Mouse (Mus musculus) heart, embryonic 15.5 days (tissue): ENCODE measurements around the gene Gbgt1. TPM values are rescaled to one million over a fixed set of nuclear protein-coding genes. Genes with fewer than 3 reads are reported as not detected.
"Not testable (repeated sequence)": the region's sequence is repeated elsewhere in the genome, so short reads cannot be mapped to it uniquely, and the experiment has no call there.

Source experiments
- ATAC-seq: fragments of 200-750 bp; cut with Nextera tagmentation; replicated peaks from 2 replicates; pipeline ENCODE4 v1.8.0; 2017; ENCODE audit warnings: low read depth, moderate TSS enrichment; ENCODE audit not compliant: insufficient number of reproducible peaks, insufficient read depth, low FRiP score
- H3K27ac ChIP-seq: fragments of 300-500 bp; sonication (generic); 2 replicates; pipeline ENCODE4 v1.5.1; 2015; ENCODE audit warnings: mild to moderate bottlenecking, inconsistent platforms
- H3K27me3 ChIP-seq: fragments of 300-500 bp; sonication (generic); 2 replicates; pipeline ENCODE4 v1.6.1; 2015; ENCODE audit warnings: inconsistent platforms
- H3K36me3 ChIP-seq: fragments of 300-500 bp; sonication (generic); 2 replicates; pipeline ENCODE4 v1.6.1; 2015; ENCODE audit warnings: mild to moderate bottlenecking, inconsistent platforms
- H3K4me1 ChIP-seq: fragments of 300-500 bp; sonication (generic); replicated peaks from 2 replicates; pipeline ENCODE4 v1.6.1; 2015; ENCODE audit warnings: inconsistent platforms
- H3K4me2 ChIP-seq: fragments of 300-500 bp; sonication (generic); 2 replicates; pipeline ENCODE4 v1.6.1; 2015; ENCODE audit warnings: inconsistent platforms, mild to moderate bottlenecking, moderate library complexity
- H3K4me3 ChIP-seq: fragments of 300-500 bp; sonication (generic); 2 replicates; pipeline ENCODE4 v1.5.1; 2015; ENCODE audit warnings: mild to moderate bottlenecking, inconsistent platforms
- H3K9ac ChIP-seq: fragments of 300-500 bp; sonication (generic); 2 replicates; pipeline ENCODE4 v1.6.1; 2015; ENCODE audit warnings: mild to moderate bottlenecking, inconsistent platforms
- H3K9me3 ChIP-seq: fragments of 300-500 bp; sonication (generic); replicated peaks from 2 replicates; pipeline ENCODE4 v1.6.1; 2016; ENCODE audit warnings: inconsistent platforms
- WGBS: fragments of 180-500 bp; shearing (Covaris S2); methylation state at CpG from one replicate; pipeline ENCODE4 v1.1.7; 2015; ENCODE audit warnings: mixed read lengths; 5-methylcytosine and 5-hydroxymethylcytosine counted together
- polyA plus RNA-seq: library from polyadenylated mRNA; unstranded; fragments of >200 nt; fragmentation: Nextera tagmentation; extraction: Ambion mirVana; gene quantifications from 2 replicates; pipeline ENCODE4 v1.2.1, GENCODE M21; 2015

The Gbgt1 gene
- polyA plus RNA-seq, 1 experiment from 2014 or later: 0.67 TPM

DNA sequence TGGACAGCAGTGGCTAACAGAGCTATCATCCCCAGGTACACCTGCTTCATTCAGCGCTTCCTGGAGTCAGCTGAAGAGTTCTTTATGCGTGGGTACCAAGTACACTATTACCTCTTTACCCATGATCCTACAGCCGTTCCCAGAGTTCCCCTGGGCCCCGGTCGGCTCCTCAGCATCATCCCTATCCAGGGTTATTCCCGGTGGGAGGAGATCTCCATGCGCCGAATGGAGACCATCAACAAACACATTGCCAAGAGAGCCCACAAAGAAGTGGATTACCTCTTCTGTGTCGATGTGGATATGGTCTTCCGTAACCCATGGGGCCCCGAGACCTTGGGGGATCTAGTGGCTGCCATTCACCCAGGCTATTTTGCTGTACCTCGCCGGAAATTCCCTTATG is 8.0 kb downstream of the Gbgt1 start:
- H3K4me3 ChIP-seq: no peak overlapping the region
- WGBS: 87% methylated on average over 13 of the region's 13 CpGs
- no peak for ATAC-seq

GRCm38 (mm10) chr2:28505795-28506194 is 9.1 kb downstream of the Gbgt1 start, which contains the start of gene Gm10134:
Gm10134 (plus strand) TSS chr2:28506095.
- Histone ChIP-seq H3K27ac (no peak within 1 kb of the TSS), H3K9ac (no peak within 1 kb of the TSS), H3K4me3 (no peak within 1 kb of the TSS), H3K27me3 (0 out of 2 replicates have a peak, but pooled peaks cover 5% of the 10 kb centered on the region), H3K4me2 (no peak within 1 kb of the TSS), H3K9me3 (no peaks in the 10 kb centered on the region), H3K4me1 (no peaks in the 10 kb centered on the region), H3K36me3 (no peaks in the 10 kb centered on the region)
- ATAC-seq: no peak
- 71% methylated on average over 3 of the region's 3 CpGs for WGBS

More for the DNA sequence above, 8.0 kb downstream of the Gbgt1 start:
- Histone ChIP-seq H3K27me3 (0 out of 2 replicates have a peak, but pooled peaks cover 2% of the 10 kb centered on the region), H3K27ac (no peak overlapping the region), H3K4me2 (no peak overlapping the region), H3K4me1 (no peaks in the 10 kb centered on the region), H3K9ac (no peak overlapping the region), H3K9me3 (no peaks in the 10 kb centered on the region), H3K36me3 (no peaks in the 10 kb centered on the region)

- H3K27me3 ChIP-seq: peaks cover 9% of the 10 kb centered on the region; the same call in 1 of the 2 replicates
- H3K27ac ChIP-seq: no peak overlapping the region
- H3K36me3 ChIP-seq: no peaks in the 10 kb centered on the region
- H3K4me1 ChIP-seq: no peaks in the 10 kb centered on the region
- H3K4me2 ChIP-seq: no peak overlapping the region
- H3K9me3 ChIP-seq: no peaks in the 10 kb centered on the region
- 81% methylated on average over 6 of the region's 6 CpGs for WGBS
- no peak for ATAC-seq
- H3K4me3 ChIP-seq: no peak overlapping the region
- no peak overlapping the region for H3K9ac ChIP-seq
Observed at GRCm38 (mm10) chr2:28506291-28506690, 9.6 kb downstream of the Gbgt1 start.

DNA sequence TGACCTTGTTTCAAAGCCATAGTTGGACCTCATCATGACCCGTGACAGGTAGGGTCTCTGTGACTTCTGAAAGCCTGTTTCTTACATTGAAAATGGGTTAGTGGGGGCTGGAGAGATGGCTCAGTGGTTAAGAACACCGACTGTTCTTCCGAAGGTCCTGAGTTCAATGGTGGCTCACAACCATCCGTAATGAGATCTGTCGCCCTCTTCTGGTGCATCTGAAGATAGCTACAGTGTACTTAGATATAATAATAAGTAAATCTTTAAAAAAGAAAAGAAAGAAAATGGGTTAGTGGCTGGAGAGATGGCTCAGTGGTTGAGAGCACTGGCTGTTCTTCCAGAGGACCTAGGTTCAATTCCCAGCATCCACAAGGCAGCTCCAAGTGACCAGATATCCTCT is 14.9 kb downstream of the Gbgt1 start:
- H3K27me3 ChIP-seq: peaks cover 17% of the 10 kb centered on the region; the same call in 1 of the 2 replicates
- H3K4me2 ChIP-seq, H3K4me3 ChIP-seq, ATAC-seq, H3K36me3 ChIP-seq, H3K9me3 ChIP-seq, H3K27ac ChIP-seq, H3K9ac ChIP-seq: not testable (repeated sequence)
- 47% methylated on average over 5 of the region's 5 CpGs for WGBS
- peaks cover 16% of the 10 kb centered on the region for H3K4me1 ChIP-seq

- Histone ChIP-seq H3K27ac (no peak within 1 kb of the TSS), H3K9me3 (no peaks in the 10 kb centered on the region), H3K4me1 (peaks cover 22% of the 10 kb centered on the region), H3K27me3 (peaks cover 17% of the 10 kb centered on the region; the same call in 1 of the 2 replicates), H3K4me2 (peak within 1 kb of the TSS; percentile 99), H3K4me3 (peak within 1 kb of the TSS; percentile 72), H3K36me3 (no peaks in the 10 kb centered on the region), H3K9ac (peak within 1 kb of the TSS; percentile 79)
- WGBS: under 1% methylated on average over 50 of the region's 71 CpGs
- ATAC-seq: peak; percentile 69
Observed at GRCm38 (mm10) chr2:28512798-28513401, 16.2 kb downstream of the Gbgt1 start, which contains the start of gene Ralgds. Ralgds (plus strand) TSS chr2:28513125.

DNA sequence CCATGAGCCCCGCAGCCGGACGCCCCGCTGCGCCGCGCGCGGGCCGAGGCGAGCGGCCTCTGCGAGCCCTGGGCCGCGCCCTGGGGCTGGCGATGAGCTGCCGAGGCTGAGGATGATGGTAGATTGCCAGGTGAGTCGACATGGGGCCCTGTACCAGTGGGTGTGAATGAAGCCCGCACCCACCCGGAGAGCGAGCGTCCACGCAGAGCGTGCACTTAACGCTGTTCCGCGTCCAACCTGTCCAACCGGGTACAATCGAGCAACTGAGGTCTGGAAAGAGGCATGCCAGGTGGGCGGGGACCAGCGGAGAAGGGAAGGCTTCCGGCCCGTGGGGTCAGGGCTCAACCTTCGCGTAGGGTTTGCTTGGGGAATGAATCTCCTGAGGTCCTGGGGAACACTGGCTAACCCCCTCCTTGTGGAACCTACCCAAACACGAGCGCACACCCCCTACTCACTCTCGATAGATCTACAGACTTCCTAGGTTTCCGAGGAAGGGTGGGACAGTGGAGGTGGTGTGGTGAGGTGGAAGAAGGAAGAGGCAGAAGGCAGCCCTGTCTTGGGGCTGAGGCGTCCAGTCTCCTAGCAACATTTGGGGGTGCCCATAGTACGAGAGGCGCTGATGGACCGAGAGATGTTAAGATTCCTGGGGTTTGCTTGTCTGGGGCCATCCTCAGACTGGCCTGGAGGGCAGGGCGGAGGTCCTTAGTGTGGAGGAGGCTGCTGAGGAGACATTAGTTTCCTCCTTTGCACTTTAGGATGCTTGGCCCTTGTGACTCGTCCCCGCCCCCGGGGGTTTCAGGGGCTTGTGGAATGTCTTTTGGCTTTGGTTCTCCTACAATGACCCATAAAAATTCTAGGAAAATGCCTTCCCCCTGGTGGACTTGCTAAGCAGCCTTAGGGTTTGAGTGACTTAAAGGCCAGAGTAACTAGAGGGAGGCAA is 17.0 kb downstream of the Gbgt1 start:
- Histone ChIP-seq H3K27me3 (peaks cover 14% of the 10 kb centered on the region; the same call in 1 of the 2 replicates), H3K4me1 (peaks cover 22% of the 10 kb centered on the region), H3K4me2 (peak overlapping the region; percentile 99), H3K36me3 (no peaks in the 10 kb centered on the region), H3K9me3 (no peaks in the 10 kb centered on the region), H3K4me3 (peak overlapping the region; percentile 72), H3K9ac (peak overlapping the region; percentile 79), H3K27ac (no peak overlapping the region)
- ATAC-seq: peak; percentile 9; the same call in 1 of the 2 replicates
- WGBS: 7% methylated on average over 47 of the region's 47 CpGs

DNA sequence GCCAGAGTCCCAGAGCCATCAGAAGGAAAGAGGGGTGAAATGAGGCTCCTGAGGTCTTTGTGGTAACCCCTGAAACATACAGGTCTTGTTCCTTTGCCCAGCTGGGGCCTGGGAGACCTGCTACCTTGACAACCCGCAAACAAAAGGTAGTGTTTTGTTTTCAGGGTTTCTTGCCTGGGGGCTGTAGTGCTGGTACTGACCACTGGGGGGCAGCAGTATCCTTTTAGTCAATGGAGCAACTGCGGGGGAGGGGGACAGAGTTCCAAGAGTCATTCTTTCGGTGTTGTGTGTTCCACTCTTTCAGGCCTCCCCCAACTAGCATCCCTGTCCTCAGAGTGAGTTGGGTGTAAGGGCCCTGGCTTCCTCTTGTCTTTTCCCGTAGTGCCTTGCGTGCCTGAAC is 17.8 kb downstream of the Gbgt1 start:
- Histone ChIP-seq H3K4me3 (peak overlapping the region; percentile 72), H3K9me3 (no peaks in the 10 kb centered on the region), H3K27me3 (peaks cover 14% of the 10 kb centered on the region; the same call in 1 of the 2 replicates), H3K4me2 (peak overlapping the region; percentile 99), H3K4me1 (peaks cover 22% of the 10 kb centered on the region), H3K36me3 (no peaks in the 10 kb centered on the region), H3K27ac (no peak overlapping the region), H3K9ac (no peak overlapping the region)
- no peak for ATAC-seq
- WGBS: 16% methylated on average over 5 of the region's 5 CpGs

- H3K36me3 ChIP-seq: no peaks in the 10 kb centered on the region
- no peak overlapping the region for H3K27ac ChIP-seq
- H3K4me2 ChIP-seq: no peak overlapping the region
- no peaks in the 10 kb centered on the region for H3K9me3 ChIP-seq
- peak; percentile 34 for ATAC-seq
- no peak overlapping the region for H3K4me3 ChIP-seq
- no peak overlapping the region for H3K9ac ChIP-seq
- H3K4me1 ChIP-seq: peaks cover 28% of the 10 kb centered on the region
- 42% methylated on average over 5 of the region's 5 CpGs for WGBS
- 0 out of 2 replicates have a peak, but pooled peaks cover under 1% of the 10 kb centered on the region for H3K27me3 ChIP-seq
Observed at GRCm38 (mm10) chr2:28517206-28517909, 20.7 kb downstream of the Gbgt1 start.

DNA sequence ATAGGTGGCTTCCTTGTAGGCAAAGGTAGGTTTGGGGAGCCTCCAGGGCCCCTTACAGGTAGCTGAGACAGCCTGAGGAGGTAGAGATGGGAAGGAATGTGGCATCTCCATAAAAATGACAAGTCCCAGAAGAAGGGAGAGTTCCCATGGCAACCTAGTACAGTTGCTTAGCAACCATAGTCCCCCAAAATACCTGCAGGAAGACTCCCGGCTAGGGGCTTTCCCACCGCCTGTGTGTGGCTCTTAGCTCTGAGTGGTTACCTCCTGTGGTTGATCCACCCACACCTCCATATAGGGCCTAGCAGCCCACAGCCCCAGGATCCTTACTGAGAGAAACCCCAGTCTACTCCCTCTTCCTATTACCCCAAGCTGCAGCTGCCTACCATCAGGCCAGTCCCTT is 21.5 kb downstream of the Gbgt1 start:
- H3K9ac ChIP-seq: no peak overlapping the region
- peaks cover 30% of the 10 kb centered on the region for H3K4me1 ChIP-seq
- no peak overlapping the region for H3K27ac ChIP-seq
- H3K9me3 ChIP-seq: no peaks in the 10 kb centered on the region
- 55% methylated on average over 2 of the region's 2 CpGs for WGBS
- no peak overlapping the region for H3K4me2 ChIP-seq
- H3K27me3 ChIP-seq: no peaks in the 10 kb centered on the region
- H3K4me3 ChIP-seq: no peak overlapping the region
- ATAC-seq: no peak
- no peaks in the 10 kb centered on the region for H3K36me3 ChIP-seq

DNA sequence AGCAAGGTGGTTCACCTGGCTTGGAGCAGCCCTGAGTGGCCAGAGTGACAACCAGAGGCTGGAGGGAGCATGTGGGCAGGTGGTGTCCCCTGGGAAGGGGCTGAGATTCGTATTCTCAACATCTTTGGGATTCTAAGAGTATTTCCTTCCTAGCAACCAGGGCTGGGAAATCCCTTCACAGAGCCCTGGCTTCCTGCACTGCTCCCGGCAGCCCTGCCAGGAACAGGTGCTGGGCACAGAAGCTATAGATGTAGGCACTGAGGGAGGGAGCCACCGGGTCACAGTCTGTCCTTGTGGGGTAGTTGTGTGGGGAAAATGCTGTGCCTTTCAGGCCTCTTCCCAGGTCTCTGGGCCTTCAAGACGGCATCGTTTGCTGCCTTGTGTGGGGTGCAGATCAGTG is 23.9 kb downstream of the Gbgt1 start:
- Histone ChIP-seq H3K27me3 (no peaks in the 10 kb centered on the region), H3K36me3 (no peaks in the 10 kb centered on the region), H3K9ac (no peak overlapping the region), H3K9me3 (no peaks in the 10 kb centered on the region), H3K4me3 (no peak overlapping the region), H3K4me2 (no peak overlapping the region), H3K27ac (no peak overlapping the region), H3K4me1 (peaks cover 38% of the 10 kb centered on the region)
- no peak for ATAC-seq
- 75% methylated on average over 5 of the region's 5 CpGs for WGBS
